Mouse (Mus musculus) C2C12 (cell line): ENCODE data around the gene Naa50.

Source experiments
- CTCF ChIP-seq: IDR thresholded peaks from one replicate; pipeline ENCODE4 v1.5.1; 2011; ENCODE audit not compliant: control insufficient read depth, insufficient read depth, insufficient read length
- MYOD1 ChIP-seq: IDR thresholded peaks from one replicate; pipeline ENCODE4 v1.6.1; 2011; ENCODE audit warnings: low read depth; ENCODE audit not compliant: control insufficient read depth, insufficient read length

GRCm38 (mm10) chr16:44190032-44190431, 50.4 kb downstream of the Naa50 start:
- TF ChIP-seq MYOD1 (no peak), CTCF (no peak)
